Mouse (Mus musculus): ENCODE measurements around the gene Chd5. TPM values are rescaled to one million over a fixed set of nuclear protein-coding genes. Genes with fewer than 3 reads are reported as not detected.

Gene Chd5
- polyA plus RNA-seq, 1 experiment from 2014 or later: 2.8 TPM

DNA sequence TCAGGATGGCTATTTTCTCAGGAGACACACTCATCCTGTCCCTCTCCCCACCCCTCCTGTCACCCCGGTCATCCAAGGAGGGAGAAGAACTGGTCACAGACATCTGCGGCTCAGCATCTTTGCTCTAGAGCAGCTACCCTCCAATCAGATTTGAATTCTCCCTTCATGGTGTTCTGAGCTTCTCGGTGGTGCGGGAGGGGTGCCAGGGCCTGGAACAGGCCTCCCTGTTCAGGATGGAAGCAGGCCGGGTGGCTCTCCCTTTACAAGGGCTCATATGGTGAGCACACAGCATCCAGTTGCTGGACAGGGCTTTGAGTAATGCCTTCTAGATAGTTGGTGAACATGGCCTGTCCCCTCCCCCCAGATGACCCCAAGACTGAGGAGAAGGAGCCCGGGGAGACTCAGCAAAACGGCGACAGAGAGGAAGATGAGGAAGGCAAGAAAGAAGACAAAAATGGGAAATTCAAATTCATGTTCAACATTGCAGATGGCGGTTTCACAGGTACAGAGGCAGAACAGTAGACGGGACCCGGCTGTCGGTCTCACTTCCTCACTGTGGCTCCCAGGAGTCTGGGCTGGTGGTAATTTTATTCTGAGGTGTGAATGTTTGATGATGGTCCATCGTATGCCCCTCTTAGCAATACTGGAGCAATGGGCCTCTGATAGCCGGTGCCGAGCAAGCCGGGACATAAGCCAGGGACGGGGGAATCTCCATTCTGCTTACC is 44.2 kb downstream of the Chd5 start:
- Histone ChIP-seq H3K4me1 (replicated peaks) (no peaks in the 10 kb centered on the region), H3K36me3 (no peaks in the 10 kb centered on the region), H3K9ac (no peak overlapping the region), H3K27me3 (replicated peaks) (no peaks in the 10 kb centered on the region), H3K9me3 (no peaks in the 10 kb centered on the region), H3K27ac (no peak overlapping the region), H3K4me2 (replicated peaks) (no peak overlapping the region), H3K4me3 (replicated peaks) (no peak overlapping the region)
- WGBS: 86% methylated on average over 17 of the region's 17 CpGs
- no peak for ATAC-seq

DNA sequence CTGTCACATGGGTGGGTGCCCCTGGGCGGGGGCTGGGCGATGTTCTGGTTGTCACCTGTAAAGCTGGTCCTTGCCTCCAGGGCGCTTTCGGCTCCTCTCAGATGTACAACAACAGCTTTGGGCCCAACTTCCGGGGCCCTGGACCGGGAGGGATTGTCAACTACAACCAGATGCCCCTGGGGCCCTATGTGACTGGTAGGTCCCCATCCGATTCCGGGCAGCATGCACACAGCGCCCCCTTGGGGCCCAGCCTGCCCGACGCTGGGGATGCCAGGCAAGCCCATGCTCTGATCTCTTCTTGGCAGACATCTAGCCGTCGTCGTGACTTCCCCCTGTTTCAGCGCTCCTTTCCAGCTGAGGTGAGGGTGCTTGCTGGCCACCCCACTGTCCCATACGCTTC is 47.2 kb downstream of the Chd5 start:
- H3K9ac ChIP-seq: no peak overlapping the region
- H3K9me3 ChIP-seq: no peaks in the 10 kb centered on the region
- no peaks in the 10 kb centered on the region for H3K36me3 ChIP-seq
- 65% methylated on average over 16 of the region's 16 CpGs for WGBS
- no peak for ATAC-seq
- H3K4me3 ChIP-seq (replicated peaks): no peak overlapping the region
- no peak overlapping the region for H3K4me2 ChIP-seq (replicated peaks)
- no peaks in the 10 kb centered on the region for H3K4me1 ChIP-seq (replicated peaks)
- no peak overlapping the region for H3K27ac ChIP-seq
- no peaks in the 10 kb centered on the region for H3K27me3 ChIP-seq (replicated peaks)

DNA sequence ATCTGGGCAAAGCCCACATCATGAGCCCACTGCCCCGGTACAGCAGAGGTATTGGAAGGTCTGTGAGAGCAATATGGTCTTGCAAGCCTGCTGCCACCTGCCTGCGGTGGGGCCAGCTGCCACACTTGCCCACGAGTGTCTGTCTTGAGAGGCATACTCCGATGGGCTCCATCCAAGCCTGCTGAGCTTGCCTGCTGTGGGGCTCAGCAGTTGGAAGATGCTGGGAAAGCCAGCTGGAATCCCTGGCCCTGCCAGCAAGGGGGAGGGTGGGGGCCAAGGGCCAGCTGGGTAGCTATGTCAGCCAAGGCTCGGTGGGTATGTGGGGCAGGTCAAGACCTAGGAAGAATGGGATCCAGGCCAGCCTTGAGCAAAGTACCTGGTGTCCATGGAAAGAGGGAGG is 53.7 kb downstream of the Chd5 start:
- Histone ChIP-seq H3K9me3 (no peaks in the 10 kb centered on the region), H3K36me3 (no peaks in the 10 kb centered on the region), H3K4me3 (replicated peaks) (no peak overlapping the region), H3K27ac (no peak overlapping the region), H3K27me3 (replicated peaks) (no peaks in the 10 kb centered on the region), H3K9ac (no peak overlapping the region), H3K4me2 (replicated peaks) (no peak overlapping the region), H3K4me1 (replicated peaks) (no peaks in the 10 kb centered on the region)
- 82% methylated on average over 5 of the region's 5 CpGs for WGBS
- no peak for ATAC-seq

DNA sequence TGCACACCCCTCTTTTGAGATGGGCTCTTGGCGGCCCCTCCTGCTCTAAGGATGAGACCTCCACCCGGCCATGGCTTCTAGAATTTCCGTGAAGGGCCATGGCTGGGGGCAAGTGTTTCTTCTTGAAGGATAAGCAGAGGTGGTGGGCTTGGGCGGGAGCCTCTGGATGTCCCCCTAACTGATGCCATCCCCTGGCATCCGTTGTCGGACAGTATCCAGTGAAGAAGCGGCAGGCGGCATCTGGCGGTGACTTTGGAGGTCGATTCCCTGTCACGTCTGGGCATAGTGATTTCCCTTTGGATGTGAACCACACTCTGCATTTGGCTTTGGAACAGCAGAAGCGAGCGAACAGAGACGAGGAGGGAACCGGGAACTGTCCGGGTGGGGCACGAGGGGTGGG is 54.2 kb downstream of the Chd5 start:
- no peaks in the 10 kb centered on the region for H3K4me1 ChIP-seq (replicated peaks)
- no peak overlapping the region for H3K27ac ChIP-seq
- no peaks in the 10 kb centered on the region for H3K27me3 ChIP-seq (replicated peaks)
- no peaks in the 10 kb centered on the region for H3K9me3 ChIP-seq
- no peaks in the 10 kb centered on the region for H3K36me3 ChIP-seq
- no peak for ATAC-seq
- no peak overlapping the region for H3K9ac ChIP-seq
- WGBS: 86% methylated on average over 17 of the region's 17 CpGs
- no peak overlapping the region for H3K4me2 ChIP-seq (replicated peaks)
- no peak overlapping the region for H3K4me3 ChIP-seq (replicated peaks)

DNA sequence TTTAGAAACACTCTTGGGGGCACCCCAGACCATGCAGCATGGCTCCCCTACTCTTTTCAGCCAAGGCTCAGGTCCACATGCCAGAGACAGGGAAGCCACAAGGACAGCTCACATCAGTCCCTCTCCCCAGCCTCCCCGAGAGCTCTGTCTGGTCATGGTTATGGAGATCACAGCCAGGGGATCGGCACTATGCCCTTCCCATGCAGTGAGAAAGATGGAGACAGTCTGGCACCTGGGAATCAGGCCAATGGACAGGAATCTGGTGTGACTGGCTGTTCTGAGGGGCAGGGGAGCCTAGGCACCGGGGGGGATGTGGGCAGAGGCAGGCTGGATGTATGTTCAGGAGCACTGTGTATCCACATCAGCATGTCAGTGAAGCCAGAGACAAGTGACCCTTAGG is 60.5 kb downstream of the Chd5 start:
- no peak overlapping the region for H3K27ac ChIP-seq
- no peaks in the 10 kb centered on the region for H3K9me3 ChIP-seq
- no peaks in the 10 kb centered on the region for H3K36me3 ChIP-seq
- no peak overlapping the region for H3K4me2 ChIP-seq (replicated peaks)
- ATAC-seq: no peak
- H3K4me1 ChIP-seq (replicated peaks): no peaks in the 10 kb centered on the region
- no peaks in the 10 kb centered on the region for H3K27me3 ChIP-seq (replicated peaks)
- H3K4me3 ChIP-seq (replicated peaks): no peak overlapping the region
- 79% methylated on average over 3 of the region's 3 CpGs for whole genome bisulfite sequencing
- no peak overlapping the region for H3K9ac ChIP-seq

DNA sequence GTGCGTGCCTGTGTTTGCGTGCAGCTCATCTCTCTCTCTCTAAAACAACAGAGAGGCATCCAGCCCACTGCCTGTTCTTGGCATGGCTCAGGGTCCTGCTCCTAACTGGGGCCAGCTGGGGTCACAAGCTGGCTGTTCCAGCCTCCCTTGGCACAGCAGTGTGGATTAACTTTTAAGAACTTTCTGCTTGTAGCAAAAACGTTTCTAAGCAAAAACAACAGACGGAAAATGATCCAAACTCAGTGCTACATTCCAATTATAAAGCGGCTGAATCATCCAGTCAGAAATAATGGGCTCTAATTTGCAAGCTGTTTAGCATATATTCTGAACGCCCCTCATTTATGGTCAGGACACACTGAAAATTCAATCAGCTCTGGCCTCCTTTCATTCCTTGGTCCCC is 66.7 kb downstream of the Chd5 start:
- H3K4me1 ChIP-seq (replicated peaks): no peaks in the 10 kb centered on the region
- H3K4me3 ChIP-seq (replicated peaks): no peak overlapping the region
- no peaks in the 10 kb centered on the region for H3K27me3 ChIP-seq (replicated peaks)
- no peak for ATAC-seq
- no peaks in the 10 kb centered on the region for H3K9me3 ChIP-seq
- WGBS: 71% methylated on average over 6 of the region's 6 CpGs
- H3K36me3 ChIP-seq: no peaks in the 10 kb centered on the region
- H3K4me2 ChIP-seq (replicated peaks): no peak overlapping the region
- no peak overlapping the region for H3K27ac ChIP-seq
- no peak overlapping the region for H3K9ac ChIP-seq

DNA sequence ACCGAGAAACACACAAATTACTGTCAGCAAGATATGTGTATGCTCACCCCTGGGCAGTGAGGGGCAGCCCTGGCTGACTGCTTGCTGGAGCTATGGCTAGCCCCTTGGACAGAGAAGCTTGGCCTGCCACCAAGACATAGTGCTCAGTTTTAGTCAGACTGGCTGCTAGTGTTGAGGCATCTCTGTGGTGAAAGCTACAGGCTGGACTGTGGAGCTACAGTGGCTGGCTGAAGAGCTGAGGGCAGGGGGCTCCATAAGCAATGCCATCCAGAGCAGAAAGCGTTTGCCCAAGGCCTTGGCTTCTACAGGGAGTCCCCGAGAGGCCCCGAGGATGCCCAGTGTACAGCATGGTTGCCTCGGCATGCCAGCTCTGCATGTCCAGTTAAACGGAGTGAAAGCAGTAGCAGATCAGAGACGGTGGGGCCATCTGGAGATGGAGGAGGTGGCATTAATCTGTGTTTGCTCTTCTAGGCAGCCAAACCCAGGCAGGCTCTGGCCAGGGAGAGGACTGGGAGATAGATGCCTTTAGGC is 67.3 kb downstream of the Chd5 start:
- Histone ChIP-seq H3K9me3 (no peaks in the 10 kb centered on the region), H3K27ac (no peak overlapping the region), H3K27me3 (replicated peaks) (no peaks in the 10 kb centered on the region), H3K36me3 (no peaks in the 10 kb centered on the region), H3K4me3 (replicated peaks) (no peak overlapping the region), H3K9ac (no peak overlapping the region), H3K4me1 (replicated peaks) (no peaks in the 10 kb centered on the region), H3K4me2 (replicated peaks) (no peak overlapping the region)
- ATAC-seq: no peak
- WGBS: 72% methylated on average over 7 of the region's 7 CpGs

DNA sequence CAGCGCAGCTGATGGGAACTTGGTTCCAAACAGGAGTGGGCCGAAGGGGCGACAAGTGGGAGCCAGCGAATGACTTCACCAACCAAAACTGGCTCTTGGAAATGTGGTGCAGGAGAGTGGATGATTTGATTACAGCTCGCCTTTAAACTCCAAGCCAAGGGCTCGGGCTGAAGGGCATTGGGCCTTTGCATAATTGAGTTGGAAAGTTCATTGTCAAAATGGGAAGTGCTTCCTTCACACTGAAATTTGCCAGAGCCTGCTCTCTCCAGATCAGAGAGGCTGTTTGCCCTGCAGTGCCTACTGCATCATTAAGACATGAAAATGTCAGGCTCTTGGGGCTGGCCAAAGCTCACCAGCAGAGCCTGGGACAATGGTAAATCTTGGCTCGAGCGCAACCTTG is 68.1 kb downstream of the Chd5 start:
- Histone ChIP-seq H3K27me3 (replicated peaks) (no peaks in the 10 kb centered on the region), H3K27ac (no peak overlapping the region), H3K4me1 (replicated peaks) (no peaks in the 10 kb centered on the region), H3K4me3 (replicated peaks) (no peak overlapping the region), H3K4me2 (replicated peaks) (no peak overlapping the region), H3K9me3 (no peaks in the 10 kb centered on the region), H3K9ac (no peak overlapping the region), H3K36me3 (no peaks in the 10 kb centered on the region)
- no peak for ATAC-seq
- WGBS: 75% methylated on average over 8 of the region's 8 CpGs

DNA sequence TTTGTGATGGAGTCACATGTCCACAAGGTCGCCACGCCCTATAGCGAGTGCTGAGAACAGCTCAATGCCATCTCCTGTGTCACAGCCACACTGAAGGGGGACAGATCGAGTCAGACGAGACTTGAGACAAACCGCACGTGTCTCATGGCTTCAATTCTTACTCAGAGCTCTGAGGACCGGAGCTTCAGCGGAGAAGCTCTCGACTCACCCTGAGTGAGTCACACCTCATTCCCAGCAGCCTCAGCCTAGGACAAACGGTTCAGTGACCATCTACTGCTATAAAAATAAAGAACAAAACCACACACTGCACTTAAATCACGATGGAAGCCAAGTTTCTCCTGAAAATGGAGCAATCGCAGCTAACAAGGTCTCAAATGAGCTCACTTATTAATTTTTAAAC is 72.5 kb downstream of the Chd5 start:
- no peaks in the 10 kb centered on the region for H3K9me3 ChIP-seq
- WGBS: 73% methylated on average over 13 of the region's 13 CpGs
- no peak for ATAC-seq
- H3K4me1 ChIP-seq (replicated peaks): no peaks in the 10 kb centered on the region
- no peak overlapping the region for H3K27ac ChIP-seq
- H3K27me3 ChIP-seq (replicated peaks): no peaks in the 10 kb centered on the region
- H3K9ac ChIP-seq: no peak overlapping the region
- no peak overlapping the region for H3K4me3 ChIP-seq (replicated peaks)
- no peaks in the 10 kb centered on the region for H3K36me3 ChIP-seq
- no peak overlapping the region for H3K4me2 ChIP-seq (replicated peaks)

DNA sequence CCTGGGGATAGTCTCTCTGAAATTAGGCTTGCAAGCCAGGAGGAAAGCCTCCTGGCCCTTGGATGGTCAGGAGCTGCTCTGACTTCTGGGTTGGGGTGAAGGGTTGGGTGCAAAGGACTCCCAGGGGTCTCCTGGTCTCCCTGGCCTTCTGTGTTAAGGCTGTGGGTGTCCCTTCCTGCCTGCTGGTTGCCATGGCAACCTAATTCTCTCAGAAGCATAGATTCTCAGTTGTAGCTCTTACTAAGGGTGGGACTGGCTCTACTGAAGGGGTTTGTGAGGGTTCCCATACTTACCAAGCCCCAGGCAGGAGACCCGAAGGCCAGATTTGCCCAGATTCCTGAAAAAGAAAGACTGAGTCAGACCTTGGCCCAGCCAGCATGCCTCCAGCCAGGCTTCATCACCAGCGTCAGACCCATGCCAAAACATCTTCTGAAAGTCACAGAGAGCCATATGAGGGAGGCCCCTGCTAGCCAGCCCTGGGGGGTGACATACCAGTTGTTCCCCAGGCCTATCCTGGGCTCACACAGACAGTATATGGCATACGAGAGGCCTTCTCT is 74.2 kb downstream of the Chd5 start:
- Histone ChIP-seq H3K36me3 (no peaks in the 10 kb centered on the region), H3K4me3 (replicated peaks) (no peak overlapping the region), H3K4me2 (replicated peaks) (no peak overlapping the region), H3K9ac (no peak overlapping the region), H3K27me3 (replicated peaks) (no peaks in the 10 kb centered on the region), H3K27ac (no peak overlapping the region), H3K9me3 (no peaks in the 10 kb centered on the region), H3K4me1 (replicated peaks) (no peaks in the 10 kb centered on the region)
- WGBS: 91% methylated on average over 3 of the region's 3 CpGs
- no peak for ATAC-seq

DNA sequence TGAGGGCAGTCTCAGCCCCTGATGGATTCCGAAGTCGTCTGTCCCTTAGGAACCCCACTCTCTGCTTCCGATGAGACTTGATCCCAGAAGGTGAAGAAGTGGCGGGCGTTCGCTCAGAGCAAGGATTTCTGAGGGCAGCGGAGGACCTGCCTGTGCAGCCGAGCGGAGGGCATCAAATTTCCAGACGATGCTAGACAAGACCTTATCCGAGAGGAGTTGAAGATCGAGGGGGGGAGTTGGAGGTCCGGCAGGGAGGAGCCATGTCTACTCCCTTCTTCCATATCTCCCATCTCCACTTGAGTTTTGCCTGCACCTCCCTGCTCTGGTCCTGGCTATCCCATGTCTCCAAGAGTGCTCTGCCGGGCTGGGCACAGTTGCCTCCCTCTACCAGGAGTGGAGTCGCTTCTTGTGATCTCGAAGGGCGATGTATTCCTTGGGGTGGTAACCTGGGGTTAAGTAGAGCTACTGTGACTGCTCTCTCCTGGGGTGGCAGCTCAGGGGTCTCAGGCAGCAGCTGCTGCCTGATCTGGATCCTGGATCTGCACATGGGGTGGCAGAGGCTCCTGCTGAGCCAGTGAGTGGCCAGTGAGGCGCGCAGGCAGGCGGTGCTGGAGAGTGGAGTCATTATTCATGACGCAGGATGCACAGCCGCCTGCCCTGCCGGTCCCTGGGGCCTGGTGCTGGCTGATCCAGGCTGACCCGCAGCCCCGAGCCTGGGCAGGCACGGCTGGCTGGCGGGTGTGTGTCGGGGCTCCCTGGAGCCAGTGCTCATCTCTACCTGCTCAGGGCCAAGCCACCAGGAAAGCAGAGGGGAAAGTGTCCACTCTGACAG is 80.0 kb downstream of the Chd5 start:
- Histone ChIP-seq H3K9me3 (no peaks in the 10 kb centered on the region), H3K9ac (no peak overlapping the region), H3K4me2 (replicated peaks) (no peak overlapping the region), H3K4me1 (replicated peaks) (no peaks in the 10 kb centered on the region), H3K4me3 (replicated peaks) (no peak overlapping the region), H3K27me3 (replicated peaks) (no peaks in the 10 kb centered on the region; the same call in 1 of the 2 replicates), H3K27ac (no peak overlapping the region), H3K36me3 (no peaks in the 10 kb centered on the region)
- WGBS: 37% methylated on average over 28 of the region's 28 CpGs
- ATAC-seq: no peak

DNA sequence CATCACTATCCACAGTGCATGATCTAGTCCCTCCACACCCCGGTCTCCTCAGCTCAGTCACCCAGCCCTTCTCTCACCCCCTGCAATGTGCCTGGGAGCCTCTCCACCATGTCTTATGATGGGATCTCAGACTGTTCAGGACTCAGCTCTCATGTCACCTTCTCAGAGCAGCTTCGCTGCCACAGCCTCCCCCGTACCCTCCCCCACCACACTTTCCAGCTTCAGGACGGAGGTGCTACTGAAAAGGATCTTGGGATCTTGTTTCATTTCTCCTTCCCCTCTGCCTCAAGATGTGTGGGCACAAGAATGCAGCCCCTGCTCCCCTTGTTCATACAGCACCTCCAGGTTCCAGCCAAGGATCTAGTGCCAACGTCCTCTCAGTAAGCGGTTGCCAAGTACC is 85.1 kb downstream of the Chd5 start:
- no peaks in the 10 kb centered on the region for H3K27me3 ChIP-seq (replicated peaks)
- no peak overlapping the region for H3K27ac ChIP-seq
- H3K36me3 ChIP-seq: no peaks in the 10 kb centered on the region
- H3K9ac ChIP-seq: no peak overlapping the region
- no peaks in the 10 kb centered on the region for H3K9me3 ChIP-seq
- WGBS: 83% methylated on average over 6 of the region's 6 CpGs
- no peak overlapping the region for H3K4me3 ChIP-seq (replicated peaks)
- H3K4me1 ChIP-seq (replicated peaks): no peaks in the 10 kb centered on the region
- no peak overlapping the region for H3K4me2 ChIP-seq (replicated peaks)
- no peak for ATAC-seq

Measured in intestine, embryonic 15.5 days (tissue).